Mouse (Mus musculus): ENCODE measurements around the gene Bicra.

GRCm38 (mm10) chr7:16012576-16013263 is 35.0 kb downstream of the Bicra start:
- peak; percentile 55 for TF ChIP-seq CTCF (IDR thresholded peaks at IDR 0.05; ENCODE audit: insufficient read depth, low read length)
- TF ChIP-seq POLR2A (IDR thresholded peaks at IDR 0.05; ENCODE audit: borderline replicate concordance, extremely low read depth, low read depth, low read length), result no peak

All from lung, adult 2 months (tissue).